Mouse (Mus musculus) monocyte, adult 5-6 weeks (primary cell): ENCODE data around the gene Ifna9. TPM values are rescaled to one million over a fixed set of nuclear protein-coding genes. Genes with fewer than 3 reads are reported as not detected.
"Not testable (repeated sequence)": the region's sequence is repeated elsewhere in the genome, so short reads cannot be mapped to it uniquely, and the experiment has no call there.

Source experiments
- ATAC-seq: fragments of 153-309, 156-312 bp; replicated peaks from 2 replicates; pipeline ENCODE4 v1.8.0; 2017; ENCODE audit warnings: mild to moderate bottlenecking; ENCODE audit not compliant: low TSS enrichment, insufficient number of reproducible peaks, severe bottlenecking, poor library complexity, low FRiP score
- total RNA-seq: library from RNA; stranded (forward); fragments of 200-1000, 200-491, 200-594 nt; gene quantifications from 3 replicates; pipeline ENCODE4 v1.2.3, GENCODE M21; 2017

The Ifna9 gene
- total RNA-seq: not detected in 3 replicates

DNA sequence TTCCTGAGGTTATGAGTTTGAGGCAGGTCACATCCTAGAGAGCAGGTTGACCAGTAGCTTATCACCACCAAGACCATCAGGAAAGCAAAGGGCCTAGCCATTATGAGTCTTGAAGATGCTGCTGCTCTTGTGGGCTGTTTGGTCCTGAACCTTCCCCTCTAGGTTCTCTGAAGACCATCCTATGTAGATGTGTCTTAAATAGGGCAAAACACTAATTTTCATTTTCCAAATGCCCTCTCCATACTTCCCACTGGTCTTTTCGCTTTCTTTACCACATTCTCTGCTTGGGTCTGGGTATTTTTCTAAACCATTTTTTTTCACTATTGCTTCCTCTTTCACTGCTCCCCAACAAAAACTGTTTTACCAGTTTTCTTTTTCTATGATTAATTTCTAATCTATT, at the start of gene Ifna9:
TSS of gene Ifna9 (minus strand) at position 101 of the 400 bp plus-strand sequence.
- ATAC-seq: no peak

DNA sequence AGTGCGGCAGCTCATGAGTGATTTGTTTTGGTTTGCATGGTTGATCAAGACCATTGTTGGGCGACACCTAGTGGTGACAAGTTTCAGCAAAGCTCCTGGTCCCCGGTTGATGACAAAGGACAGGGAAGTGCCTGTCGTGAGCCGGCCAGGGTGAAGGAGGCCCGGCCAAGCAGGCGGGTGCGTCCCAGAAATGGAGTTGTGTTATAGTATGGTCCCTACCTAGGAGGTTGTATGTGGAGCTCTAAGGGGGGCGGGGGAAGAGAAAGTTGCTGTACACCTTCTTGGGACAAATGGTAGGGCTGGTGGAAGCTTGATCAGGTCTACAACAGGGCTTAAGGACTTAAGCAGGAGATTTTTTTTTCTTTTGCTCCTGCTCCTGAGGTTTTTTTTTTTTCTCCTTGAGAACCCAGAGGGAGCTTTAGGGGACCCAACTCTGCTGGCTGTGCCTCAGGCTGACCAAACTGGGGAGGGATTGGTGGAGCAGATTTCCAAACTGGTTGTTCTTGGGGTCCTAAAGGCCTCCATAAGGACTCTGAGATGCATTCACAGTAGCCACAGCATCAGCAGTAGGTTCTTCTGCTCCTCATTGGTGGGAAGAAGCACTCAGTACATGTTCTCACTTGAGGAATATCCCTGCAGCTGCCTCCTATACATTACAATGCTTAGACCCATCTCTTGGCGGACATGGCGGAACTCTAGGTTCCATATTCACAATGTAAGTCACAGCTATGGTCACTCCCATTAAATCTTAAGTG, 49.1 kb upstream of the Ifna9 start:
- peak; percentile 100 for ATAC-seq

DNA sequence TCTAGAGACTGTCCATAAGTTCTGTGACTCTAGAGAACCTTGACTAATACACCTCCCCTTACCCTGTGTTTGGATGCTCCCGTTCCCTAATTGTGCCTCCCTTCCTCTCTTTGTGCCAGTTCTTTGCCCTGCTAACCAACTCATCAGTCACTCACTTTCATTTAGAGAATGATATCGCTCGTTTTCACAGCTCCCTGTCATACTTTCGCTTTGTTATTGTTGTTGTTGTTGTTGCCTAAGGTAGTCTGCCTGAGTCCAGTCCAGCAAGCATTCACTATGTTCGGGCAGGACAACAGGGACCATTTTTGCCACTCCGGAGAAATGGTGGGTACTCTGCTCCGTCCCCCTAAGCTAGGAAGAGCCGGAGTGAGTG, 48.5 kb upstream of the Ifna9 start:
- ATAC-seq: no peak

DNA sequence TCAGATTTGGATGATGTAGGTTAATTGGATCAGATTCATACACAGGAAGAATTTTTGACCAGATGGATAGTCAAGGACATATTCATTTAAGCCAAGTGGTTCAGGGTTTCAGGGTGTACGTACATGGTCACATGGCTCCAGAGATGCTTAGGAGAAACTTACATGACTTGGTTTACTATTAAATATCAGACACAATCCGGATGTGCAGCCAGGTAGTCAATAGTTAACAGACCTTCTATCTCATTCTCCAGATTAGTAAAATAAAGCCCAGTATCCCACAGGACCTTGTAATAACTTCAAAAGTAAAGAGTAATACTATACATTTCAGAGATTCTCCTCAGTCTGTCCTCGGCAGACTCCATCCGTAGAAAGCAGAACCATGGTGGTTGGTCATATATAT, 42.1 kb upstream of the Ifna9 start, which contains the start of gene C87499:
TSS of gene C87499 (minus strand) at position 101 of the 400 bp plus-strand sequence.
- no peak for ATAC-seq

DNA sequence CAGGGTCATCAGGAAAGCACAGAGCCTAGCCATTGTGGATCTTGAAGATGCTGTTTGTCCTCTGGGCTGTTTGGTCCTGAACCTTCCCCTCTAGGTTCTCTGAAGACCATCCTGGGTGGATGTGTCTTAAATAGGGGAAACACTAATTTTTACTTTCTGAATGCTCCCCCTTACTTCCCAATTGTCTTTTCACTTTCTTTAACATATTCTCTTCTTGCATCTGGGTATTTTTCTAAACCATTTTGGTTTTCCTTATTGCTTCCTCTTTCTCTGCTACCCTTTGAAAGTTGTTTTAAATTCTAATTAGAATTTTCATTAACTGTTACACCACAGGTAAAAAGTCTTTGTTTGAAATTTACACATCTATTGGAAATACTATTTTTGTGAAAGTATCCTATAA, 11.1 kb upstream of the Ifna9 start, which contains the start of gene Ifna12:
TSS of gene Ifna12 (minus strand) at position 101 of the 400 bp plus-strand sequence.
- no peak for ATAC-seq

DNA sequence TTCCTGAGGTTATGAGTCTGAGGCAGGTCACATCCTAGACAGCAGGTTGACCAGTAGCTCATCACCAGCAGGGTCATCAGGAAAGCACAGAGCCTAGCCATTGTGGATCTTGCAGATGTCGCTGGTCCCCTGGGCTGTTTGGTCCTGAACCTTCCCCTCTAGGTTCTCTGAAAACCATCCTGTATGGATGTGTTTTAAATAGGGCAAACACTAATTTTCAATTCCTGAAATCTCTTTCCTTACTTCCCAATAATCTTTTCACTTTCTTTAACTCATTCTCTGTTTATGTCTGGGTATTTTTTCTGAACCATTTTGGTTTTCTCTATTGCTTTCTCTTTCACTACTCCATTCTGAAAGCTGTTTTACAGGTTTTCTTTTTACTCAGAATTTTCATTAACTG, 20.5 kb downstream of the Ifna9 start, which contains the start of gene Ifna14:
TSS of gene Ifna14 (minus strand) at position 101 of the 400 bp plus-strand sequence.
- ATAC-seq: no peak

DNA sequence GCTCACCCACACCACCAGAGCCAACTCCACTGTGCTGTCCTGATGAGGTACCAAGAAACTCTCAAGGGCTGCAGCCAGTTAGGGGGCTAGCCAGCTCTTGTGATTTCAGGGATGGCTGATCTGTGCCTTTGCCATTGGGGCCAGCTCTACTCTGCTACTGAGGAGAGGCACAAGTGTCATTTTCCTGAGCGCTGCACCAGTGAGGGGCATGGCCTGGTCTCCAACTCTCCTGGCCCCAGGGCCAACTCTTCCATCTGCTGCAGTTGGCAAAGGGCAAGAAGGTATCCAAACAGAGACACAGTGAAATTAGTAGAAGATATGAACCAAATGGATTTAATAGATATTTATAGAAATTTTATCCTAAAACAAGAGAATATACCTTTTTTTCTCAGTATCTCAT, 30.4 kb downstream of the Ifna9 start:
- no peak for ATAC-seq

DNA sequence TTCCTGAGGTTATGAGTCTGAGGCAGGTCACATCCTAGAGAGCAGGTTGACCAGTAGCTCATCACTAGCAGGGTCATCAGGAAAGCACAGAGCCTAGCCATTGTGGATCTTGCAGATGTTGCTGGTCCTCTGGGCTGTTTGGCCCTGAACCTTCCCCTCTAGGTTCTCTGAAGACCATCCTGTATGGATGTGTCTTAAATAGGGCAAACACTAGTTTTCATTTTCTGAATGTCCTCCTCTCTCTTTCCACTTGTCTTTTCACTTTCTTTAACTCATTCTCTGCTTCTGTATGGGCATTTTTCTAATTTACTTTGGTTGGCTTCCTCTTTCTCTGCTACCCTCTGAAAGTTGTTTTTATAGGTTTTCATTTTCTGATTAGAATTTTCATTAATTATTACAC, 34.0 kb downstream of the Ifna9 start, which contains the start of gene Ifna15:
TSS of gene Ifna15 (minus strand) at position 101 of the 400 bp plus-strand sequence.
- not testable (repeated sequence) for ATAC-seq

DNA sequence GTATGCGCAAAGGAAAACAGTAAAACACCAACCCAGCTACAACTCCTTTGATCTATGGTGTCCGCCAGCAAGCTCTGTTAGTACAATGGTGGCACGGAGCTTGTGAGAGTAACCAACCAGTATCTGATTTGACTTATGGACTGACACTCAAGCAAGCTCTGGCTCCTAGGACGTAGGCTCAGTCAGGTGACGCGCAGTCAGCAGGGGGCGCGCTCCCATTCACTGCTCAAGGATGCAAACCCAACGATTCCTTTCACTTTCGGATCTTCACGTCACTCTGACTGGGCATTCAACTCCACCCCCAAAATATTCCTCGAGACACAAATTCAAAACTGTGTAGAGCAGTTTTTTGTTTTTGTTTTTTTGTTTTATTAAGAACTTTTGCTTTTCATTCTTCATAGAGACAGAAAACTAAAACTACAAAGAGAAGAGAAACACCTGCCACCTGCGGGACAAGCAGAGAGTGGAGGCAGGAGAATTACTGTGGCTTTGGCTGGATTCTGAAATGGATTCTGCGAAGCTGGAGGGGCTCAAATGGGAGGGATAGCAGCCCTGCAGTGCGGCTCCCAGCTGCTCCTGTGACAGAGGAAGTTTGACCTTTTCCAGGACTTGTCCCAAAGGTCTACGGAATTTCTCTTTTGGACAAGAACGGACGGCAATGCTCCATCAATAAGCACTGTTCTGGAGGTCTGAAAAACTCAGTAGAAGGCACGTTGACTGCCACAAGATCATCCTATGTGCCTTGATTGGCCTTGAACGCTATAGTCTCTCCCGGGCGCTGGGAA, 41.8 kb downstream of the Ifna9 start:
- peak; percentile 98 for ATAC-seq

DNA sequence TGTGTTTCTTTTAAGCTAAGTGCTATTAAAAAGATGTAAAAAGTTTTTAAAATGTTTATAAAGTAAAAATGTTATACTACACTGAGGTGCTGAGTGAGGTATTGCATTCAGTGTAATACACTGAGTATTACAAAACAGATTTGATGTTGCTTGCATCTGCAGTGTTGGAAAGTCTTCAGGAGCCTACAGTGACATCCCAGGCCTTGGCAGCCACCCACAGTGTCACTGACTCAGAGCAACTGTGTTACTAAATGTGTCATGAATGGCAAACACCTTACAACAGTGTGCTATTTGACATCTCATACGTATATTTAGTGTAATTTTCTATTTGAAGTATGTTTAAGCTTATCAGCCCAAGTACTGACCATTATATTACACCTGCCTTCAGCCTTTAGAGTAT, 44.2 kb downstream of the Ifna9 start:
- no peak for ATAC-seq

DNA sequence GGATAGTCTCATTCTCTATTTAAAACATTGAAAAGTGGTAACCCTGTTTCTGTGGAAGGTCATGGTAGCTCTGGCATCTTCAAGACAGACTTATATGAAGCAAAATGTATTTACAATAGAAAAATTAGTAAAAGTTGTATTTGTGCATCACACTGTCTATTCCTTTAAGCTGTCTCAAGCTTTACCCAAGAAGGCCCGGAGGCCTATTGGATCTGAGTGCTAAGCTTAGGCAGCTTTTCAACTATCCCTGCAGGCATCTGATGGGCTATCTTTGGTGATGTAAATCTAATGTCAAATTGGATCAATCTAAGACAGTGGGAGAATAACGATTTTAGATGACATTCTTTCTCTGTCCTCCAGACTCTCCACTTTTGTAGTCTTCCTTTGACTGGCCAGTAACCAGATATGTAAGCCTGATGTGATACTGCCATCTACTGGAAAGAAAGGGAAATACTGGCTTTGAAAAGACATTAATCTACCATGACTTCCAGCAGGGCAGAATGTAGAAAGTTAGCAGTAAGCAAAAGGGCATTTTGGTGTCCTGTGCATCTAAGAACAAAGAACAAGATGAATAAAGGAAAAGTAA, 48.4 kb downstream of the Ifna9 start:
- ATAC-seq: peak; percentile 88

Other genes starting within 250 kb of the Ifna9 start
- gene Hacd4, start 153.5 kb downstream of the Ifna9 start, total RNA-seq: 23.0 to 31.7 TPM (median 30.7 TPM) in 3 replicates
- gene Ifnb1, start 69.6 kb downstream of the Ifna9 start, total RNA-seq: not detected in 3 replicates
- not detected in 3 replicates for gene Ifna15, start 34.1 kb downstream of the Ifna9 start, total RNA-seq
- gene Ifna14, start 20.6 kb downstream of the Ifna9 start, total RNA-seq: not detected in 3 replicates
- not detected in 3 replicates for gene Ifna12, start 11.0 kb upstream of the Ifna9 start, total RNA-seq
- not detected in 3 replicates for gene C87499, start 42.0 kb upstream of the Ifna9 start, total RNA-seq
- gene Ifna13, start 52.1 kb upstream of the Ifna9 start, total RNA-seq: not detected in 3 replicates
- gene Ifna16, start 84.5 kb upstream of the Ifna9 start, total RNA-seq: not detected in 3 replicates
- not detected in 3 replicates for gene Ifna2, start 91.5 kb upstream of the Ifna9 start, total RNA-seq
- gene Ifnab, start 99.0 kb upstream of the Ifna9 start, total RNA-seq: 0.43 TPM in 1 of 3 replicates, not detected in the others
- gene Gm26566, start 129.4 kb upstream of the Ifna9 start, total RNA-seq: 0.49 to 2.0 TPM in 2 of 3 replicates, not detected in the other
- gene Klhl9, start 130.1 kb upstream of the Ifna9 start, total RNA-seq: 43.5 to 56.6 TPM (median 49.0 TPM) in 3 replicates
- not detected in 3 replicates for gene Gm13271, start 162.5 kb upstream of the Ifna9 start, total RNA-seq
- not detected in 3 replicates for gene Gm13283, start 167.7 kb upstream of the Ifna9 start, total RNA-seq
- gene Gm13290, start 181.4 kb upstream of the Ifna9 start, total RNA-seq: not detected in 3 replicates
- not detected in 3 replicates for gene Gm13289, start 184.5 kb upstream of the Ifna9 start, total RNA-seq
- not detected in 3 replicates for gene Gm13272, start 187.5 kb upstream of the Ifna9 start, total RNA-seq
- not detected in 3 replicates for gene Ifnz, start 189.7 kb upstream of the Ifna9 start, total RNA-seq
- gene Gm13276, start 193.3 kb upstream of the Ifna9 start, total RNA-seq: not detected in 3 replicates
- gene Gm13277, start 196.2 kb upstream of the Ifna9 start, total RNA-seq: not detected in 3 replicates
- not detected in 3 replicates for gene Gm13278, start 199.2 kb upstream of the Ifna9 start, total RNA-seq
- not detected in 3 replicates for gene Gm13275, start 202.1 kb upstream of the Ifna9 start, total RNA-seq
- not detected in 3 replicates for gene Gm13279, start 205.0 kb upstream of the Ifna9 start, total RNA-seq
- not detected in 3 replicates for gene Gm13285, start 207.3 kb upstream of the Ifna9 start, total RNA-seq
- gene Gm13287, start 210.9 kb upstream of the Ifna9 start, total RNA-seq: not detected in 3 replicates
- gene Gm13288, start 213.1 kb upstream of the Ifna9 start, total RNA-seq: 0.29 TPM in 1 of 3 replicates, not detected in the others
- gene Ifna7, start 223.8 kb upstream of the Ifna9 start, total RNA-seq: not detected in 3 replicates
- not detected in 3 replicates for gene Ifna11, start 227.6 kb upstream of the Ifna9 start, total RNA-seq
- not detected in 3 replicates for gene Ifna6, start 235.0 kb upstream of the Ifna9 start, total RNA-seq
- not detected in 3 replicates for gene Ifna5, start 243.1 kb upstream of the Ifna9 start, total RNA-seq
- not detected in 3 replicates for gene Ifna4, start 249.5 kb upstream of the Ifna9 start, total RNA-seq